Mouse (Mus musculus) right cerebral cortex, postnatal 25 days (tissue): Measurements from ENCODE around the gene AU015836.
"Not testable (repeated sequence)": the region's sequence is repeated elsewhere in the genome, so short reads cannot be mapped to it uniquely, and the experiment has no call there.

ENCODE experiments used
- DNase-seq: peaks from one replicate; pipeline ENCODE4 v3.0.0; 2022

The AU015836 gene

DNA sequence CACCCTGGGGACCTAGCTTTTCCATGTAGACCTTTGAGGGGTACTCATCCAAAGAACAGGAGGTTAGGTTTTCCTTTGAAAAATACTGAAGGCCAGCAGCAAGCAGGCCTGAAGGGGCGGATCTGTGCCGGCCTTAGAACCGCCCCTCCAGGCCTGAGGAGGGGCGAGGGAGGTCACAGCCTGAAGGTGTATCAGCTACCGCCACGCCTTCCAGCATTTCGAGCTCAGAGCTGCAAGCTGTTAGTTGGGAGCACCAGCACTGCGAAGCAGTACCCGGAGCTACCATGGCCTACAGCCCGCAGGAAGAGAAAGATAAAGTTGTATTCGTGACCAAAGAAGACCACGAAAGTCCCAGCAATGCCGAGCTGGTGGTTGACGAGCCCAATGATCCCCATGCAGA is at the start of gene AU015836:
AU015836 (plus strand) TSS at position 216 of the 400 bp plus-strand sequence.
- DNase-seq = no peak

- no peak for DNase-seq
Observed at GRCm38 (mm10) chrX:93919017-93919416, 49.4 kb upstream of the AU015836 start.

GRCm38 (mm10) chrX:93928379-93928778 is 40.1 kb upstream of the AU015836 start:
- DNase-seq = no peak

DNA sequence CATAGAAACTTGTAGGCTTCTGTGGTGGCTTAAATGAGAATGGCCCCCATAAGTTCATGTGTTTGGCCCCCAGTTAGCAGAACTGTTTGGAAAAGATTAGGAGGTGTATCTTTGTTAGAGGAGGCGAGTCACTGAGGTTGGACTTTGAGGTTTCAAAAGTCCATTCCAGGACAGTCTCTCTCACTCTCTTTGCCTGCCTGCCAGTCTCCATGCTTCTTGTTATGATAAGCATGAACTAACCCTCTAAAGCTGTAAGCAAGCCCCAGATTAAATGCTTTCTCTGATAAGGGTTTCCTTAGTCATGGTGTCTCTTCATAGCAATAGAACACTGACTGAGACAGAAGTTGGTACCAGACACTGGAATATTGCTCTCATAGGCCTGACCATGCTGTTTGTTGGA is 39.7 kb upstream of the AU015836 start:
- DNase-seq = no peak

- DNase-seq = no peak
Observed at GRCm38 (mm10) chrX:93931694-93932093, 36.8 kb upstream of the AU015836 start.

DNA sequence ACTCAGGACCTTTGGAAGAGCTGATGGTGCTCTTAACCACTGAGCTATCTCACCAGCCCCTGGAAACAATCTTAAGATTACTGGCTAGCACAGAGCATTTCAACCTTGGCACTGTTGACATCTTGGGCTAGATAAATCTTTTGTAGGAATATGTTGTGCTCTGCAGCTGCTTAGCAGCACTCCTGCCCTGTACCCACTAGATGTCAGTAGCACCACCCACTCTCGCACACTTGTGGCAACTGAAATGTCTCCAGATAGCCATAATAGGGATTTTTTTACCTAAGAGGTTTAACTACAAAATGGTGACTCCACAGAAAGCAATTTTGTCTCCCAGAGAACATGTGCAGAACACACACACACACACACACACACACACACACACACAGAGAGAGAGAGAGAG is 11.7 kb upstream of the AU015836 start:
- DNase-seq = no peak

- no peak for DNase-seq
Observed at GRCm38 (mm10) chrX:93958502-93958901, 10.0 kb upstream of the AU015836 start.

- no peak for DNase-seq
Observed at GRCm38 (mm10) chrX:93980341-93980740, 11.9 kb downstream of the AU015836 start.

DNA sequence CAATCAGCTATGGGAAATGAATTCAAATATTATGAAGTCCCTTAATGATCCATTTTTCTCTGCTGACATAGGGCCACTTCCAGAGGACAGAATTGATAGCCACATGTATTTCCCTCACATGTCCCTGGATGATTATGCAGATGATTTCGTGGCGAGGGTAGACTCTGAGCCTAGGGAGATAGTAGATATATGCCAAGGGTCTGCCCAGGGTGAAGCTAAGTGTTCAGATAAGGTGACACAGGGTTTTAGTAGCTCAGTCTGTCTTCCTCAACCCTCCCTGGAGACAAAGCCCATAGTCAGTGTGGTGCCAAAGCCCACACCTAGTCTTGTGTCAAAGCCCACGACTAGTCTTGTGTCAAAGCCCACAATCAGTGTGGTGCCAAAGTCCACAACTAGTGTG is 13.7 kb downstream of the AU015836 start:
- DNase-seq = no peak

DNA sequence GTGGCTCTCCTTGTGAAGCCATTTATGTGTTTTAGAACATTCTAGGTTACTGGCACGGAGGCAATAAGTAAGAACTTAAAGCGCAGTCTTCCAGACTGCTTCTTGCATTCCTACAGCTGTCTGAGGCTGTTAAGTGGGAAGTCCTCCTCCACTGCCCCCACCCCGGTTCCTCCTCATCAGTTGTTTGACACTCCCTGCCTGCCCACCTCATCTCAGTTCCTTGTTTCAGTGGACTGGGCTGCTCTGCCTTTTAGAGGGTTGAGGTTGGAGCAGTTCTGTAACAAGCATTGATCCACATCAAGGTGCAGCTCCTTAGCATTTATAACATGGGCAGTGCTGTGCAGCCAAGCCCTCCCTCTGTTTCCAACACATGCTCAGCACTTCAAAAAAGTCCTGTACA is 16.6 kb downstream of the AU015836 start:
- DNase-seq = not testable (repeated sequence)

DNA sequence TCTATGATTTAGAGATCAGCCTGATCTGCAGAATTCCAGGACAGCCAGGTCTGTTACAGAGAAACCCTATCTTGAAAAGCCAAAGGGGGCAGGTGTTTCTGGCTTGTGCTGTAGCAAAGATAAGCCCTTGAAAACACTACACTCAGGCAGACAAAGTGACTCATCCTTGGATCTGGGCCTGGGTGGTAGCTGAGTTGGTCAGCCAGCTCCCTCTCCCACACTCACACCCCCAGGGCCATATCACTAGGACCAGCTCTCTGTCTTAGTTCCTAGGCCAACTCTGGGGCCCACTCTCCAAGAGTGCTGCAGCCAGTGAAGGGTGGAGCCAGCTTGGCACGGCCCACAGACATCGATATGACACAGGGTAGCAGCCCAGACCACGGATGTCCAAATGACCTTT is 38.5 kb downstream of the AU015836 start:
- DNase-seq = no peak

GRCm38 (mm10) chrX:94009442-94009841 is 41.0 kb downstream of the AU015836 start:
- DNase-seq = no peak

DNA sequence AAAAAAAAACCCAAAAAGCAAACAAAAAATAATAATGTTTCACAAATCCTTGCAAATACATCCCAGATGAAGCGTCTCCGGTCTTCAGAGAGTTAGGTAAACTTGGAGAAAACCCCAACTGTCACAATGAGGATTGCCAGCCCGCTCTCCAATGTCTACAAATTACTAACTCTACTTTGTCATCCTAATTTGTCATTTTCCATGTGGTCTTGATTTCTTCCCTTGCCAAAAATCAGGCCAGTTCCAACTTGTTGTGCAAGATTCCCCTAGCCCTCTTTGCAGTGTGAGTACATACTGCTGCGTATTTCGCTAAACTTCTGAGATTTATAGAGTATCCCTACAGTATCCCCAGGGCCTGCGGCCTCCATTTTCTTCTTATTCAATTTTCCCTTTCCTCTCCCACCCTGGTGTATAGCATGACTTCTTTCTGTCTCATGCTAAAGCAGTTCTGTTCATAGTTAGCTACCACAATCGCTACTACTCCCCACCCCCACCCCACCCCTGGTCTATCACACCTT is 43.3 kb downstream of the AU015836 start:
- DNase-seq = no peak

DNA sequence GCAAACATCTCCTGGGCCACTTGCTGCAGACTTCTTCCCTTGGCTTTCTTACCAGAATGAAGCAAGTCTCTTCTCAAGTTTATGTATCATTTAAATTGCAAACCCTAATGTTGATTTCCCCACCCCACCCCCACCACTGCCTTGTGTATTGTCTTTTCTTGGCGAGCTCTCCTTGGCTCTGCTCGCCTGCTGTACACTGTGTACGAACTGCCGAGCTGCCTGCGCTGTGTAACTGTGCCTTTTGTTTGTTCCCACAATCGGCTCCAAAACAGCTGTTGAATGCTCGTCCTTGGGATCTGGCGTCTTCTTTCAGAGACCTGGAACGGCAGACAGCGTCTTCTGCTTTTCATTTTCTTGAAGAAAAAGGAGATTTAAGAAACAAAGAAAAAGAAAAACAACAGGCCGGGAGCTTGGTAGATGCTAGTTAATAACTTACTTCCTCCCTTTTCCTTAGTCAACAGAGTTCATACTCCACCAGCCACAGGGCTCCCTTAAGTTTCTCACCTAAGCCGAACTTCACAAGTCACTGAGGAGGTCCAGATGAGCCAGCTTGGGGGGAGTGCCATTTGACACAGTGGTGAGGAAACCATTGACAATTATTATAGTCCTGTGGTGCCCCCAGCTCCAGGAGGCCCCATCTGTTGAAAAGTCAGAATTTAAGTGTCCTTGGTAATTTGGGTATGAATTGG is 44.2 kb downstream of the AU015836 start:
- DNase-seq = no peak

DNA sequence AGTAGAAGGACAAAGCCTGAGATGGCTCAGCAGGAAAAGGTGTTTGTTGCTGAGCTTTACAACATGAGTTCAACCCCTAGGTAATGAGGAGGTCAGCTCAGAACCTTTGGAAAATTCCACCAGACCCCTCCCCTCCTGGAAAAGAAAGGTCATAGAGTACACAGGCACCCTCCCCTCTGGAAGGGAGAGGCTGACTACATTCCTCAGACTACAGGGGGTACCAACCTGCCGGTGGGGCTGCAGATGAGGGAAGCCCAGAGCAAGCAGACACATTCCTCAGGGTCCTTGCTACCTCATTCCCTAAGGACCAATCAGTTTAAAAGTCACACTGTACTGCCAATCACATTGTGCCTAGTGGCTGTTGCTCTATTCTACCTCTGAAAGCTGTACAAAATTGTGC is 48.4 kb downstream of the AU015836 start:
- DNase-seq = no peak

- no peak for DNase-seq
Observed at GRCm38 (mm10) chrX:94022264-94022874, 53.9 kb downstream of the AU015836 start.
